Mouse (Mus musculus): ENCODE results near the gene Hyal3. TPM values are rescaled to one million over a fixed set of nuclear protein-coding genes. Genes with fewer than 3 reads are reported as not detected.

Gene Hyal3
- polyA plus RNA-seq, 1 experiment from 2014 or later = 0.96 TPM

DNA sequence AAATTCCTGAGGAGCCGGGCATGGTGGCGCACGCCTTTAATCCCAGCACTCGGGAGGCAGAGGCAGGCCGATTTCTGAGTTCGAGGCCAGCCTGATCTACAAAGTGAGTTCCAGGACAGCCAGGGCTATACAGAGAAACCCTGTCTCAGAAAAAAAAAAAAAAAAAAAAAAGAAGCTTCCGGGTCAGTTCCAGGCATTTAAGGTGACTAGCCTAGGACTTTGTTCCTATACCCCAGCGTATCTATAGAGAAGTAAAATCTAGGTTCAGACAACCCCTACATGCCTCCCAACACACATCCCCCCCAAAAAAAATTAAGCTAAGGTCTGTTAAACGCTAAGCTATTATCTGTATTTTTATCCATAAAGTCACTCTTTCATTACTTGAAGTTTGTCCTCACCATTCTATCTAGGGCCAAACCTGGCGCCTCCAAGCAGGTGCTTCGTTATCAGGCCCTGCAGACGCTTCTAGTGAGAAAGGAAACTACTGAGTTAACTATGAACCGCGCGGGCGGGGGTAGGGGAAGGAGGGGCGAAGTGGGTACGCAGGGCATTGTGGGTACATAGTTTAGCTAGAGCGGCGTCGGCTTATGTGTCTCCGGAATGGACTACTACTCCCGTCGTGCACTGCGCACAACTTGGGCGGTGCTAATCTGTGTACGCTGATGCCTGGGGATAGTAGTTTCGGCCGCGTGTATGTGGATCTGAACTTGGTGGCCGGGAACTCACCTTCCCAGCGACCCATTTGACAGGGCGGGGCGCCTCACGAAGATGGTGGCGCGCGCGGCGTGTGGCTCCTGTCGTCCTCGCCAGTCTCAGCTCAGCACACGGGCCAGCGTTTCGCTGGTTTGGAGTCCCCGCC, 6.6 kb downstream of the Hyal3 start, which contains the start of gene Ifrd2:
TSS of gene Ifrd2 (plus strand) at position 669 of the 859 bp plus-strand sequence.
- H3K4me1 ChIP-seq (replicated peaks; ENCODE audit: control insufficient read depth, insufficient read depth, low read length) = peaks cover 9% of the 10 kb centered on the region
- no peaks in the 10 kb centered on the region for H3K27me3 ChIP-seq (ENCODE audit: control insufficient read depth, insufficient read depth, low read length)
- no peaks in the 10 kb centered on the region for H3K9me3 ChIP-seq (ENCODE audit: control insufficient read depth, low read length)
- ATAC-seq (ENCODE audit: low FRiP score) = peak; percentile 98
- H3K4me3 ChIP-seq (replicated peaks; ENCODE audit: low read length) = peak within 1 kb of the TSS; percentile 59
- peak within 1 kb of the TSS; percentile 90 for H3K4me2 ChIP-seq (replicated peaks)
- peaks cover 21% of the 10 kb centered on the region for H3K36me3 ChIP-seq (replicated peaks; ENCODE audit: control insufficient read depth, insufficient read depth)
- peak; percentile 97 for DNase-seq (ENCODE audit: low spot score)
- no peak within 1 kb of the TSS for H3K27ac ChIP-seq
- H3K9ac ChIP-seq = peak within 1 kb of the TSS; percentile 51
- 14% methylated on average over 46 of the region's 46 CpGs for WGBS

DNA sequence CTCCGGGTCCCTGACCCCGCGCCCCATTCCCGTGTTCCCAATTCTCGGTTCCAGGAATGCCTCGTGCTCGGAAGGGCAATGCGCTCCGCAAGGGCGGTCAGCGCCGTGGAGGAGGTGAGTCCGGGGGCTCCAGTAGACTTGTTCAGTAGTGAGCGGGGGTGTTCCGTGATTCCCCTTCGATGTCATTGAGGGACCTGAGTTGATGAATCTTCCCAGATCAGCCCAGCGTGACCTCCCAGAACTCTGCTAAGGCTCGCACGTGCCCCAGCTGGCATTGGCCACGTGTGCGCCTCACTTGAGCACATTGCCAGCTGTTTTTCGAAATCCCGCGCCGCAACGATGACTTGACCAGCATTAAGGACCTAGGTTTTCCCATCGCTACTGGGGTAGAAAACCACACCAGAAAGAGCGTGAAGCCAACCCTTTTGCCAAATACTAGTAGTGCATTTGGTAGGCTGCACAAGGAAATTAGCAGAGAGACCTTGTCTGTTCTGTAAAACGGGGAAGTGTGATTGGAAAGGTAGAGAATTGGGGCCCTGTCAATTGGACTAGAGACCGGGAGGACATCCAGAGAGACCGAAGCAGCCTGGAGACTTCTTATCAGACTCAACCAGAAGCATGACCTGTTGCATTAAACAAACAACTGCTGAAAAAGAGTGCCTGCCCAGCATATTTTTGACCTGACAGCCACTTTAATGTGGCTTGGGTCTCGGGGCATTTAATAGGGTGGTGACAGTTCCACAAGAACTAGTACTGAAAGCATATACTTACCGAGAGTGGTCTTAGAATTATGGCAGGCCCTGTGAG, 7.4 kb downstream of the Hyal3 start:
- Histone ChIP-seq H3K4me2 (replicated peaks) (peak overlapping the region; percentile 90), H3K9me3 (ENCODE audit: control insufficient read depth, low read length) (no peaks in the 10 kb centered on the region), H3K9ac (peak overlapping the region; percentile 51), H3K4me1 (replicated peaks; ENCODE audit: control insufficient read depth, insufficient read depth, low read length) (peaks cover 9% of the 10 kb centered on the region), H3K4me3 (replicated peaks; ENCODE audit: low read length) (peak overlapping the region; percentile 59), H3K27ac (no peak overlapping the region), H3K27me3 (ENCODE audit: control insufficient read depth, insufficient read depth, low read length) (no peaks in the 10 kb centered on the region), H3K36me3 (replicated peaks; ENCODE audit: control insufficient read depth, insufficient read depth) (peaks cover 28% of the 10 kb centered on the region)
- 5% methylated on average over 33 of the region's 33 CpGs for WGBS
- peak; percentile 42 for ATAC-seq (ENCODE audit: low FRiP score)
- DNase-seq (ENCODE audit: low spot score) = peak; percentile 41

DNA sequence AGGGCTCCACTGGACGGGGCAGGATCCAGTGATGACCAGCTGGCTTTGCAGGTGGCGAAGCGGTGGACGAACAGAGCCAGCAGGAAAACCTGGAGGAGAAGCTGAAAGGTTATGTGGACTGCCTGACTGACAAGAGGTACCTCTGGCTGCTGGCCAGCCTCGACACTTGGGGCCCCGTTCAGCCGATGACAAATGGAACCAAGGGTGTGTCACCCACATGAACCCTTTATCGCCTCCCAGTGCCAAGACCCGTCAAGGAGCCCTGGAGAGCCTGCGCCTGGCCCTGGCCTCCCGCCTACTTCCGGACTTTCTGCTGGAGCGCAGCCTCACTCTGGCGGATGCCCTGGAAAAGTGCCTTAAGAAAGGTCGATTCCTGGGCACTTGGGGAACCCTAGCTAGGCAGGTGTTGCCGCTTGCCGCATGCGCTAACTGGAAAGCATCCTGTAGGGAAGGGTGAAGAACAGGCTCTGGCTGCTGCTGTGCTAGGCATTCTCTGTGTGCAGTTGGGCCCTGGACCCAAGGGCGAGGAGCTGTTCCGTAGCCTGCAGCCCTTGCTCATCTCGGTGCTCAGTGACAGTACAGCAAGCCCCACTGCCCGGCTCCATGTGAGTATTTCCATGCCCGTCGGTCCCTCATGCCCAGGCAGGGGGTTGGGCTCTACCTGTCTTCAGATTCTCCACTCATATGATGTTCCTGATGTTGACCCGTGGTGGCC, 9.6 kb downstream of the Hyal3 start:
- ATAC-seq (ENCODE audit: low FRiP score) = no peak

DNA sequence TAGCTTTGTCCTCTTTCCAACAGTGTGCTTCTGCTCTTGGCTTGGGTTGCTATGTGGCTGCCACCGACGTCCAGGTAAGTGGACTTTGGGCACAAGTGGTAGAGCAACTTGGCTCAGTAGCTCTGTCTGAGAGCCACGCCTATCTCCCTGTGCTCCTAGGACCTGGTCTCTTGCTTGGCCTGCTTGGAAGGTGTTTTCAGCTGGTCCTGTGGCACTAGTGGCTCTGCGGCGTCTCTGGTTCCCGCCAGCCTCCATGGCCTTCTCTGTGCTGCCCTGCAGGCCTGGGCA, 10.1 kb downstream of the Hyal3 start:
- H3K9me3 ChIP-seq (ENCODE audit: control insufficient read depth, low read length) = no peaks in the 10 kb centered on the region
- no peak overlapping the region for H3K4me2 ChIP-seq (replicated peaks)
- H3K27me3 ChIP-seq (ENCODE audit: control insufficient read depth, insufficient read depth, low read length) = no peaks in the 10 kb centered on the region
- no peak for DNase-seq (ENCODE audit: low spot score)
- no peak overlapping the region for H3K9ac ChIP-seq
- no peak overlapping the region for H3K27ac ChIP-seq
- H3K4me1 ChIP-seq (replicated peaks; ENCODE audit: control insufficient read depth, insufficient read depth, low read length) = peaks cover 9% of the 10 kb centered on the region
- ATAC-seq (ENCODE audit: low FRiP score) = no peak
- H3K4me3 ChIP-seq (replicated peaks; ENCODE audit: low read length) = no peak overlapping the region
- 92% methylated on average over 6 of the region's 6 CpGs for WGBS
- H3K36me3 ChIP-seq (replicated peaks; ENCODE audit: control insufficient read depth, insufficient read depth) = peaks cover 36% of the 10 kb centered on the region

More for the DNA sequence above, 9.6 kb downstream of the Hyal3 start:
- WGBS = 94% methylated on average over 25 of the region's 25 CpGs
- no peak overlapping the region for H3K4me2 ChIP-seq (replicated peaks)
- no peak overlapping the region for H3K4me3 ChIP-seq (replicated peaks; ENCODE audit: low read length)
- peaks cover 36% of the 10 kb centered on the region for H3K36me3 ChIP-seq (replicated peaks; ENCODE audit: control insufficient read depth, insufficient read depth)
- no peak overlapping the region for H3K27ac ChIP-seq
- H3K9me3 ChIP-seq (ENCODE audit: control insufficient read depth, low read length) = no peaks in the 10 kb centered on the region
- H3K4me1 ChIP-seq (replicated peaks; ENCODE audit: control insufficient read depth, insufficient read depth, low read length) = peaks cover 9% of the 10 kb centered on the region
- no peak for DNase-seq (ENCODE audit: low spot score)
- no peak overlapping the region for H3K9ac ChIP-seq
- H3K27me3 ChIP-seq (ENCODE audit: control insufficient read depth, insufficient read depth, low read length) = no peaks in the 10 kb centered on the region

DNA sequence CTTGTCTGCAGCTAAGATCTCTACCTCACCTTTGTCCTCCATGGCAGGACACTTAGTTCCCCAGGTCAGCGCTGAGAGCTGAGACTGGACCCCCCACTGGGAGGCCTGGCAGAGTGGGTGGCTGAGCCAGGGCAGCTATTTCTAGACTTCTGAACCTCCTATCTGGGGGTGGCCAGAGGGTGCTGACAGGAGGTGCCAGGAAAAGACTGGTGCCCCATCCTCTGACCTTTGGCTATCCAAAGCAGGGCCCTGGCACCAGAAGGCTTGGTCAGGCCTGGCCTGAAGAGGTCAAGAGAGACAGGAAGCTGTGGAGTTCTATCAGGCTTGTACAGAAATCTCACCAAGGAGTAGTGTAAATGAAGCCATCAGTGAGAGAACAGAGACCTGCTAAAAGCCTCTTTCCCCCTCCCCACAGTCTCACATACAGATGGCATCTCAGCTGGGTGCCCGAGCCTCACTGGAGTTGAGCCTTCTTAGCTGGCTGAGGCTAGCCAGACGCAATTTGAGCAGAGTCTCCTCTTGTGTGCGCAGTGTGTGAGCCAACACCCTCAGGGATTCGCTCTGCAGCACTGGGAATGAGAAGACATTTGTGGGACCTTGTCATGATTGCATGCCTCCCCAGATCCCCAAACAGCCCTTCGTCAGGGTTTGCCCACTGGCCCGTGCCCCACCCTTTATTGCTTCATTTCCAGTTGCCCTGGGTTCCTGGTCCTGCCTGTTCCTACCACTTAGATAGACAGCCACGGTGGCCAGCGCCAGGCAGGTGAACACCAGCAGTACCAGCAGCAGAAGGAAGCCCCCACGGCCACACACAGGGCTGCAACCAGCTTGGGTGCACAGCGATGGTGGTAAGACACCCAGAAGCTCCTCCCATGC, 12.7 kb downstream of the Hyal3 start:
- Histone ChIP-seq H3K4me1 (replicated peaks; ENCODE audit: control insufficient read depth, insufficient read depth, low read length) (peaks cover 4% of the 10 kb centered on the region), H3K36me3 (replicated peaks; ENCODE audit: control insufficient read depth, insufficient read depth) (peaks cover 36% of the 10 kb centered on the region), H3K4me3 (replicated peaks; ENCODE audit: low read length) (no peak overlapping the region), H3K27me3 (ENCODE audit: control insufficient read depth, insufficient read depth, low read length) (no peaks in the 10 kb centered on the region), H3K9ac (no peak overlapping the region), H3K9me3 (ENCODE audit: control insufficient read depth, low read length) (no peaks in the 10 kb centered on the region), H3K27ac (0 out of 2 replicates have a peak overlapping the region, but pooled peaks have one; percentile 38), H3K4me2 (replicated peaks) (no peak overlapping the region)
- ATAC-seq (ENCODE audit: low FRiP score) (no peak), DNase-seq (ENCODE audit: low spot score) (no peak)
- WGBS = 75% methylated on average over 11 of the region's 11 CpGs

GRCm38 (mm10) chr9:107594281-107595062, 13.9 kb downstream of the Hyal3 start:
- no peak for ATAC-seq (ENCODE audit: low FRiP score)
- no peak overlapping the region for H3K27ac ChIP-seq
- H3K4me3 ChIP-seq (replicated peaks; ENCODE audit: low read length) = no peak overlapping the region
- H3K9me3 ChIP-seq (ENCODE audit: control insufficient read depth, low read length) = no peaks in the 10 kb centered on the region
- H3K27me3 ChIP-seq (ENCODE audit: control insufficient read depth, insufficient read depth, low read length) = no peaks in the 10 kb centered on the region
- no peak overlapping the region for H3K4me2 ChIP-seq (replicated peaks)
- 77% methylated on average over 8 of the region's 8 CpGs for WGBS
- no peak overlapping the region for H3K9ac ChIP-seq
- DNase-seq (ENCODE audit: low spot score) = no peak
- H3K4me1 ChIP-seq (replicated peaks; ENCODE audit: control insufficient read depth, insufficient read depth, low read length) = no peaks in the 10 kb centered on the region
- H3K36me3 ChIP-seq (replicated peaks; ENCODE audit: control insufficient read depth, insufficient read depth) = peaks cover 36% of the 10 kb centered on the region

- H3K27me3 ChIP-seq (ENCODE audit: control insufficient read depth, insufficient read depth, low read length) = no peaks in the 10 kb centered on the region
- no peaks in the 10 kb centered on the region for H3K9me3 ChIP-seq (ENCODE audit: control insufficient read depth, low read length)
- H3K4me2 ChIP-seq (replicated peaks) = no peak overlapping the region
- WGBS = 92% methylated on average over 11 of the region's 11 CpGs
- no peaks in the 10 kb centered on the region for H3K4me1 ChIP-seq (replicated peaks; ENCODE audit: control insufficient read depth, insufficient read depth, low read length)
- peaks cover 18% of the 10 kb centered on the region for H3K36me3 ChIP-seq (replicated peaks; ENCODE audit: control insufficient read depth, insufficient read depth)
- no peak overlapping the region for H3K9ac ChIP-seq
- no peak overlapping the region for H3K4me3 ChIP-seq (replicated peaks; ENCODE audit: low read length)
- DNase-seq (ENCODE audit: low spot score) (no peak), ATAC-seq (ENCODE audit: low FRiP score) (no peak)
- no peak overlapping the region for H3K27ac ChIP-seq
These were observed 16.3 kb downstream of the Hyal3 start for GRCm38 (mm10) chr9:107596619-107597569.

Measured in hindbrain, embryonic 14.5 days (tissue).